Mouse (Mus musculus) bone marrow macrophage, adult 2 months (primary cell): Measurements from ENCODE around the gene Ngfr.

Experiments used
- CTCF ChIP-seq: IDR thresholded peaks from 2 replicates; pipeline ENCODE4 v1.5.1; 2012; ENCODE audit warnings: low read depth, mild to moderate bottlenecking, low read length, moderate library complexity
- POLR2A ChIP-seq: IDR thresholded peaks from 2 replicates; pipeline ENCODE4 v1.6.1; 2012; ENCODE audit warnings: mild to moderate bottlenecking, low read depth, low read length, borderline replicate concordance

DNA sequence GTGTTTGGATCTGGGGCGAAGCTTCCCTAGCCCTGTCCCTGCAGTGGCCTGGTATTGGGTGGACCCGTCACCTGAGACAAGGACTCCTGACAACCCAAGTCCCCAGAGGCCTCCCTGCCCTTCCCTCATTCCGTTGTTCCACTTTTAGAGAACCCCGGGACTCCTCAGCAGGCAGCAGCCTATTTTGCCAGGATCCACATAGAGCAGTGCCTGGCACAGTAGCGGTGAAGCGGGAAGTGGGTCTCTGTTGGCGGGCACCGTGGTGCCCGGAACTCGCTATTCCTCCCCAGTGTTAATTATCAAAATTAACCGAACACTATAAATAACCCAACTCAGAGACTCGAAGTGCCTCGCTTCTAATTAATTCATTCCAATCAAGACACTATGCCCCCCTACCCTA lies 10.2 kb upstream of the Ngfr start:
- TF ChIP-seq CTCF (no peak), POLR2A (no peak)
